Mouse (Mus musculus): ENCODE measurements around the gene Fmo1. TPM values are rescaled to one million over a fixed set of nuclear protein-coding genes. Genes with fewer than 3 reads are reported as not detected.

Gene Fmo1
- total RNA-seq, 1 experiment = 0.36 TPM

DNA sequence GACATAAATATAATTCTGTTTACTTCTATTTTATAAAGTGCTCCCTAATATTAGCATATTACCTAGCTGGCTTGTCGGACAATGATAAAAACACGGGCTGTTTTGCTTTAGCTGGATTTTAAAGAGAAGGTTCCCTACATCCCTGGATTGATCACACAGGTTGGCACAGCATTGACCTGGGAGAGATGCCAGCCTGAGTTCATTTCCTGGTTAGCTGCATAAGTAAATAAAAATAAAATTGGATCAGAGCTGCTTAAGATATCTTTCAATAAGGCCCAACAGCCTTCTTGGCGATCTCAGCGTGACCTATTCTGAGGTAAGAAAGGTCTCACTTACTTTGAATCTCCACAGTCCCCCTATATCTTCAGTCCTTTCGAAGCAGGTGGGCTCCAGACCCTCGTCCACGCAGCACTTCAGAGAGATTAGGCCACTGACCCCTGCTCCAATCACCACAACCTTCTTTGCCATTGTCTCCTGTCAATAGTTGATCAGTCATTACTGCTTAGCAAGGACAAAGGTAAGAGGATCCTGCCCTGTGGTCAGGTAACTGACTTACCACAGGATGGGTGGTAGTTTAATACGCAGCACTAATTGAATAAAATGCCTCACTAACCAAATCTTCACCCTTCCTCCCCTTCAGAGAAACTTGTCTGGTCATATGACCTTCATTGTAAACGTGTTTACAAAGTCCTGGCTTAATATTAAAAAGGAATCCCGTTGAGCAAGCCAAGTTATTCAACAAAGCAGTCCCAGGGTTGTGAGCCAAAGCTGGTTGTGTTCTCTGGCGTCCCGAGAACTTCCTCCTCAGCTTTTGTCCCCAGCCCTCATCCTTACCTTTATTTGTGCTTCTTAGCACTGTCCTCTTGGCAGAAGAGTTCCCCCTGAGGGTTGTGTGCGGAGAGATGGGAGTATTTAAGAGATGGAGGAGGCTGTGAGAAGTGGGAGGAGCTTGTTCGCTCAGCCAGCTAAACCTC lies 31.7 kb upstream of the Fmo1 start, which contains the start of gene Fmo2:
TSS of gene Fmo2 (minus strand) at position 889 of the 974 bp plus-strand sequence.
- in situ Hi-C loops (cut with MboI; ENCODE audit: low sequenced_read_pairs in 2 of 2, unreplicated experiment in 2 of 2) = loop anchor here in 1 of 2 experiments (25.0 kb wide), 1 partner anchor 164 kb away; no protein-coding TSS in a partner anchor
- Histone ChIP-seq H3K9me3 (ENCODE audit: control insufficient read depth, insufficient read depth, low read depth, low read length) (no peaks in the 10 kb centered on the region), H3K4me1 (ENCODE audit: control insufficient read depth in 2 of 2, insufficient read depth in 2 of 2, low read length in 2 of 2, poor library complexity in 1 of 2) (no peaks in the 10 kb centered on the region), H3K36me3 (ENCODE audit: control insufficient read depth, insufficient read depth, low read length, poor library complexity, severe bottlenecking) (no peaks in the 10 kb centered on the region), H3K9ac (ENCODE audit: insufficient read depth, low read depth, low read length, poor library complexity, severe bottlenecking) (no peak within 1 kb of the TSS), H3K27ac (ENCODE audit: insufficient read depth, low read depth, low read length, poor library complexity, severe bottlenecking) (no peak within 1 kb of the TSS), H3K4me3 (ENCODE audit: insufficient read depth in 1 of 2, low read depth in 1 of 2, low read length in 2 of 2, poor library complexity in 1 of 2, severe bottlenecking in 1 of 2) (no peak within 1 kb of the TSS)
- TF ChIP-seq HCFC1 (IDR thresholded peaks at IDR 0.05; ENCODE audit: borderline replicate concordance, insufficient read depth, low read length) (no peak), ZNF384 (IDR thresholded peaks at IDR 0.05; ENCODE audit: low read depth, low read length) (no peak), MAFK (IDR thresholded peaks at IDR 0.05; ENCODE audit: insufficient read depth, low read depth, low read length) (no peak), CHD2 (IDR thresholded peaks at IDR 0.05; ENCODE audit: low read depth, low read length) (no peak), ZC3H11A (IDR thresholded peaks at IDR 0.05; ENCODE audit: borderline replicate concordance, low read depth, low read length) (no peak)
- DNase-seq (ENCODE audit: low read depth, low spot score) = no peak

DNA sequence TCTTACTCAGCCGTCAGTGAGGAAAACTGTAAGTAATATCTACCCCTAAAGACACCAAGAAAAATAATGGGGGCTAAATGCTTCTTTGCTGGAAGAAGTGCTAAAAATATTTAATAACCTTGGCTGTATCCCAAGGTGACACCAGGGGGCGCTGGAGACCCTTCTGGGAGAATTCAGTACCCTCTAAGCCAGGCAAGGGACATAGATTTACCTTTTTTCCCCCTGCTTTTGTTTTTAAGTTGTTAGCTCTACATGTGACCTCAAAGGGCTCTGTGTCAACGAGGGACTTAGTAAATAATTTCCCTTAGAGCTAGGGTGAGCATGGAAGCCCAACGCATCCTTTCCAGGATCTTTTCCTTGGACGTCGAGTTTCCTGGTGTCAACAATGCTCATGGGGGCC lies 29.5 kb upstream of the Fmo1 start:
- Histone ChIP-seq H3K36me3 (ENCODE audit: control insufficient read depth, insufficient read depth, low read length, poor library complexity, severe bottlenecking) (no peaks in the 10 kb centered on the region), H3K9me3 (ENCODE audit: control insufficient read depth, insufficient read depth, low read depth, low read length) (no peaks in the 10 kb centered on the region), H3K4me3 (ENCODE audit: insufficient read depth in 1 of 2, low read depth in 1 of 2, low read length in 2 of 2, poor library complexity in 1 of 2, severe bottlenecking in 1 of 2) (no peak overlapping the region), H3K9ac (ENCODE audit: insufficient read depth, low read depth, low read length, poor library complexity, severe bottlenecking) (no peak overlapping the region), H3K27ac (ENCODE audit: insufficient read depth, low read depth, low read length, poor library complexity, severe bottlenecking) (no peak overlapping the region), H3K4me1 (ENCODE audit: control insufficient read depth in 2 of 2, insufficient read depth in 2 of 2, low read length in 2 of 2, poor library complexity in 1 of 2) (no peaks in the 10 kb centered on the region)
- TF ChIP-seq CHD2 (IDR thresholded peaks at IDR 0.05; ENCODE audit: low read depth, low read length) (no peak), ZC3H11A (IDR thresholded peaks at IDR 0.05; ENCODE audit: borderline replicate concordance, low read depth, low read length) (peak; percentile 58; the same call in 1 of the 2 replicates), HCFC1 (IDR thresholded peaks at IDR 0.05; ENCODE audit: borderline replicate concordance, insufficient read depth, low read length) (no peak)
- peak; percentile 33 for DNase-seq (ENCODE audit: low read depth, low spot score)
- in situ Hi-C loops (cut with MboI; ENCODE audit: low sequenced_read_pairs in 2 of 2, unreplicated experiment in 2 of 2) = loop anchor here in 1 of 2 experiments (25.0 kb wide), 1 partner anchor 166 kb away; no protein-coding TSS in a partner anchor

DNA sequence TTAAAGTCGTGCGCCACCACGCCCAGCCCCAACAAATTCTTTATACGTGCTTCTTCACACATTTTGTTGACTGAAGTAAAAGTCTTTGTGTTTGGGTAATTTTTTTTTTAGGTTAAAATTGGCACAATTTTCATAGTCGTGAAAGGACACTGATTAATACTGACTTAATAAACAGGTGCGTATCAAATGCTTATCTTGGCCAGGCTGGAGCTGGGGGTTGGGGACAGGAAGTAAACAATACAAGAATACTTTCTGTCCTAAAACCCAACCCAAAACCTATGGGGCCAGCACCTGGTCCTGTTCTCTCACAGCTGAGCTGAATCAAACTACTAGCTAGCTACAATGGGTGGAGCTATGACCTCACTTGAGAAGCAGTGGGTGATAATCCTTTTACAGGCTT lies 26.6 kb upstream of the Fmo1 start:
- DNase-seq (ENCODE audit: low read depth, low spot score) = no peak
- in situ Hi-C loops (cut with MboI; ENCODE audit: low sequenced_read_pairs in 2 of 2, unreplicated experiment in 2 of 2) = loop anchor here (5.0 to 25.0 kb wide), 2 partner anchors 169 to 179 kb away; no protein-coding TSS in a partner anchor

DNA sequence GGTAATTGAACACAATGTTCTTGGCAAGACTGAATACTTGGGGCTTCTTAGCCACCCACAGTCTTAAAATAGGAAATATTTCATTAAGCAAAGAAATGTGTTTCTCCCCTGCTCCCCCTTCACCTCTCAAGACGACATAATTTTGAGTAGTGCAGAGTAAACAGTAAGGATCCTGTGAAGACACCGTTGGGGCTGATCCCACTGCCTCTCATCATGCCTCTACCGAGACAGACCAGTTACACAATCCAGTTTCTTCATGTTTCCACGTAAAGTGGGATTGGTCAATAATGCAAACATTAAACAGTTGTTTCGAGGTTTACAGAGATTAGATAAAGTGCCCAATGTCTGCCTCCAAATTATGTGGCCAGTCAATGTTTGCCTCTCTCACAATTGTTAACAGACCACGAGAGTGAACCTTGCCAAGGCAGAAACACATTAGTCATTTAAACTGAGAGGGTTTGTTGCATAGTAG lies 25.6 kb upstream of the Fmo1 start:
- H3K9ac ChIP-seq (ENCODE audit: insufficient read depth, low read depth, low read length, poor library complexity, severe bottlenecking) = no peak overlapping the region
- TF ChIP-seq MAFK (IDR thresholded peaks at IDR 0.05; ENCODE audit: insufficient read depth, low read depth, low read length) (no peak), ZC3H11A (IDR thresholded peaks at IDR 0.05; ENCODE audit: borderline replicate concordance, low read depth, low read length) (no peak), ZNF384 (IDR thresholded peaks at IDR 0.05; ENCODE audit: low read depth, low read length) (no peak), CHD2 (IDR thresholded peaks at IDR 0.05; ENCODE audit: low read depth, low read length) (no peak), HCFC1 (IDR thresholded peaks at IDR 0.05; ENCODE audit: borderline replicate concordance, insufficient read depth, low read length) (no peak)
- H3K9me3 ChIP-seq (ENCODE audit: control insufficient read depth, insufficient read depth, low read depth, low read length) = no peaks in the 10 kb centered on the region
- DNase-seq (ENCODE audit: low read depth, low spot score) = no peak
- no peak overlapping the region for H3K27ac ChIP-seq (ENCODE audit: insufficient read depth, low read depth, low read length, poor library complexity, severe bottlenecking)
- no peak overlapping the region for H3K4me3 ChIP-seq (ENCODE audit: insufficient read depth in 1 of 2, low read depth in 1 of 2, low read length in 2 of 2, poor library complexity in 1 of 2, severe bottlenecking in 1 of 2)
- H3K36me3 ChIP-seq (ENCODE audit: control insufficient read depth, insufficient read depth, low read length, poor library complexity, severe bottlenecking) = no peaks in the 10 kb centered on the region
- in situ Hi-C loops (cut with MboI; ENCODE audit: low sequenced_read_pairs in 2 of 2, unreplicated experiment in 2 of 2) = loop anchor here (5.0 to 25.0 kb wide), 2 partner anchors 170 to 180 kb away; no protein-coding TSS in a partner anchor
- H3K4me1 ChIP-seq (ENCODE audit: control insufficient read depth in 2 of 2, insufficient read depth in 2 of 2, low read length in 2 of 2, poor library complexity in 1 of 2) = no peaks in the 10 kb centered on the region

More for the DNA sequence above, 26.6 kb upstream of the Fmo1 start:
- Histone ChIP-seq H3K36me3 (ENCODE audit: control insufficient read depth, insufficient read depth, low read length, poor library complexity, severe bottlenecking) (no peaks in the 10 kb centered on the region), H3K4me1 (ENCODE audit: control insufficient read depth in 2 of 2, insufficient read depth in 2 of 2, low read length in 2 of 2, poor library complexity in 1 of 2) (no peaks in the 10 kb centered on the region), H3K27ac (ENCODE audit: insufficient read depth, low read depth, low read length, poor library complexity, severe bottlenecking) (no peak overlapping the region), H3K9me3 (ENCODE audit: control insufficient read depth, insufficient read depth, low read depth, low read length) (no peaks in the 10 kb centered on the region), H3K4me3 (ENCODE audit: insufficient read depth in 1 of 2, low read depth in 1 of 2, low read length in 2 of 2, poor library complexity in 1 of 2, severe bottlenecking in 1 of 2) (no peak overlapping the region), H3K9ac (ENCODE audit: insufficient read depth, low read depth, low read length, poor library complexity, severe bottlenecking) (no peak overlapping the region)
- no peak for TF ChIP-seq ZNF384 (IDR thresholded peaks at IDR 0.05; ENCODE audit: low read depth, low read length)
- TF ChIP-seq ZC3H11A (IDR thresholded peaks at IDR 0.05; ENCODE audit: borderline replicate concordance, low read depth, low read length) = no peak
- no peak for TF ChIP-seq MAFK (IDR thresholded peaks at IDR 0.05; ENCODE audit: insufficient read depth, low read depth, low read length)
- no peak for TF ChIP-seq HCFC1 (IDR thresholded peaks at IDR 0.05; ENCODE audit: borderline replicate concordance, insufficient read depth, low read length)
- TF ChIP-seq CHD2 (IDR thresholded peaks at IDR 0.05; ENCODE audit: low read depth, low read length) = no peak

All from ES-E14 (cell line).